Mouse (Mus musculus) effector memory CD4-positive, alpha-beta T cell, adult 7 months (primary cell): ENCODE results near the gene Galnt11. TPM values are rescaled to one million over a fixed set of nuclear protein-coding genes. Genes with fewer than 3 reads are reported as not detected.

Experiments
- polyA plus RNA-seq: library from polyadenylated mRNA; unstranded; fragments of 100-300 nt; shearing (Covaris generic); gene quantifications from one replicate; pipeline ENCODE4 v1.2.1, GENCODE M21; 2017

Galnt11 gene
- polyA plus RNA-seq, result 25.6 TPM

GRCm38 (mm10) chr5:25221604-25222003 lies at the start of gene Galnt11:
Gene Galnt11, plus strand, starts transcription at chr5:25221904.

GRCm38 (mm10) chr5:25181004-25181531 lies 40.6 kb upstream of the Galnt11 start, which contains the start of gene Galntl5:
Gene Galntl5, plus strand, starts transcription at chr5:25181460.

GRCm38 (mm10) chr5:25222752-25223702 lies 1.3 kb downstream of the Galnt11 start, which contains the start of gene E130116L18Rik:
Gene E130116L18Rik, minus strand, starts transcription at chr5:25223153.

Other genes with a start within 250 kb of the Galnt11 start
- 12.3 TPM for gene Prkag2, start 121.3 kb upstream of the Galnt11 start, polyA plus RNA-seq
- not detected for gene Galntl5, start 40.4 kb upstream of the Galnt11 start, polyA plus RNA-seq
- gene E130116L18Rik, start 1.2 kb downstream of the Galnt11 start, polyA plus RNA-seq, result not detected